18 mouse cellular contexts compared by ENCODE assay signal in genomic region chr1:24292515-24292914, GRCm38 (mm10).
"Had no signal": no experiment of that assay in that cellular context is flagged by ENCODE, and none has a peak within 500 bp of the region (broad histone marks: within the 10 kb centered on the region; RNA-seq: fewer than 3 reads in every experiment).

No protein-coding gene starts in this region.

- H3K36me3 ChIP-seq: midbrain, embryonic 12.5 days; midbrain, embryonic 15.5 days had no signal

- ATAC-seq: liver, postnatal 0 days; lung, postnatal 0 days; midbrain, embryonic 15.5 days had no signal

- H3K9me3 ChIP-seq: midbrain, embryonic 12.5 days; midbrain, embryonic 15.5 days had no signal

- H3K27me3 ChIP-seq: midbrain, embryonic 12.5 days; midbrain, embryonic 15.5 days had no signal

- H3K9ac ChIP-seq: liver, embryonic 14.5 days; liver, postnatal 0 days; lung, embryonic 14.5 days; midbrain, embryonic 12.5 days; midbrain, embryonic 15.5 days had no signal

- DNase-seq: kidney, adult 2 months; kidney, postnatal 25 days; layer of hippocampus, adult 9-11 months; liver, postnatal 0 days; lung, embryonic 14.5 days; right cerebral cortex, postnatal 4 days; thymus, adult 2 months; thymus, postnatal 14 days; thymus, postnatal 4 days had no signal

- H3K4me1 ChIP-seq: midbrain, embryonic 12.5 days; midbrain, embryonic 15.5 days had no signal

- H3K4me2 ChIP-seq: lung, embryonic 14.5 days; midbrain, embryonic 12.5 days; midbrain, embryonic 15.5 days had no signal

- H3K4me3 ChIP-seq: layer of hippocampus, adult 2 months; left cerebral cortex, adult 2 months; midbrain, embryonic 12.5 days; midbrain, embryonic 15.5 days had no signal

- H3K27ac ChIP-seq: kidney, postnatal 0 days; layer of hippocampus, adult 2 months; left cerebral cortex, adult 2 months; liver, embryonic 14.5 days; macrophage; midbrain, embryonic 12.5 days; midbrain, embryonic 15.5 days; stomach, postnatal 0 days had no signal
